Mouse (Mus musculus): ENCODE data around the gene Iars2.
"Not testable (repeated sequence)": the region's sequence is repeated elsewhere in the genome, so short reads cannot be mapped to it uniquely, and the experiment has no call there.

Gene Iars2

GRCm38 (mm10) chr1:185331364-185331763 lies 2.2 kb upstream of the Iars2 start:
- no peak for DNase-seq

- no peak for DNase-seq
These were observed 655 bp upstream of the Iars2 start for GRCm38 (mm10) chr1:185329851-185330250.

GRCm38 (mm10) chr1:185327754-185328345 lies 1.3 kb downstream of the Iars2 start:
- DNase-seq = not testable (repeated sequence)

- DNase-seq = peak; percentile 38
These were observed 13.2 kb downstream of the Iars2 start for GRCm38 (mm10) chr1:185315846-185316568.

GRCm38 (mm10) chr1:185314546-185314945 lies 14.7 kb downstream of the Iars2 start:
- DNase-seq = no peak

- no peak for DNase-seq
These were observed 17.2 kb downstream of the Iars2 start for GRCm38 (mm10) chr1:185311949-185312348.

- DNase-seq = no peak
These were observed 20.3 kb downstream of the Iars2 start for GRCm38 (mm10) chr1:185308908-185309307.

- no peak for DNase-seq
These were observed 20.9 kb downstream of the Iars2 start for GRCm38 (mm10) chr1:185308334-185308733.

GRCm38 (mm10) chr1:185307645-185308044 lies 21.6 kb downstream of the Iars2 start:
- no peak for DNase-seq

GRCm38 (mm10) chr1:185306836-185307235 lies 22.4 kb downstream of the Iars2 start:
- DNase-seq = no peak

GRCm38 (mm10) chr1:185302816-185303215 lies 26.4 kb downstream of the Iars2 start:
- no peak for DNase-seq

GRCm38 (mm10) chr1:185298496-185298895 lies 30.7 kb downstream of the Iars2 start:
- DNase-seq = no peak

- no peak for DNase-seq
These were observed 32.3 kb downstream of the Iars2 start for GRCm38 (mm10) chr1:185296850-185297249.

- DNase-seq = no peak
These were observed 36.4 kb downstream of the Iars2 start for GRCm38 (mm10) chr1:185292646-185293360.

GRCm38 (mm10) chr1:185291336-185291735 lies 37.9 kb downstream of the Iars2 start:
- no peak for DNase-seq

GRCm38 (mm10) chr1:185289231-185289630 lies 40.0 kb downstream of the Iars2 start:
- DNase-seq = no peak

- no peak for DNase-seq
These were observed 42.1 kb downstream of the Iars2 start for GRCm38 (mm10) chr1:185287066-185287465.

- DNase-seq = no peak
These were observed 44.0 kb downstream of the Iars2 start for GRCm38 (mm10) chr1:185285171-185285570.

GRCm38 (mm10) chr1:185284740-185285139 lies 44.5 kb downstream of the Iars2 start:
- DNase-seq = no peak

GRCm38 (mm10) chr1:185283247-185283646 lies 45.9 kb downstream of the Iars2 start:
- DNase-seq = no peak

- no peak for DNase-seq
These were observed 46.4 kb downstream of the Iars2 start for GRCm38 (mm10) chr1:185282846-185283245.

GRCm38 (mm10) chr1:185280616-185281015 lies 48.6 kb downstream of the Iars2 start:
- DNase-seq = no peak

- no peak for DNase-seq
These were observed 49.9 kb downstream of the Iars2 start for GRCm38 (mm10) chr1:185279288-185279687.

- DNase-seq = no peak
These were observed 52.2 kb downstream of the Iars2 start for GRCm38 (mm10) chr1:185277022-185277421.
